Mouse (Mus musculus) frontal cortex, adult (tissue): ENCODE data around the gene Csf2rb.
A peak's percentile ranks its signal among the peaks of the same experiment; 100 is the strongest.
"Not testable (repeated sequence)": the region's sequence is repeated elsewhere in the genome, so short reads cannot be mapped to it uniquely, and the experiment has no call there.

ENCODE experiments used
- ATAC-seq: cut with Nextera tagmentation; 2 replicates; pipeline ENCODE4 v1.9.2; 2017; ENCODE audit warnings: mild to moderate bottlenecking, moderate library complexity, mixed read lengths; ENCODE audit not compliant: low TSS enrichment

Csf2rb gene

GRCm38 (mm10) chr15:78325671-78326339 lies at the start of gene Csf2rb:
Csf2rb (plus strand) TSS chr15:78325752.
- no peak for ATAC-seq

- ATAC-seq = no peak
Measured at GRCm38 (mm10) chr15:78278308-78278707, 47.2 kb upstream of the Csf2rb start.

- no peak for ATAC-seq
Measured at GRCm38 (mm10) chr15:78287941-78288340, 37.6 kb upstream of the Csf2rb start.

- ATAC-seq = not testable (repeated sequence)
Measured at GRCm38 (mm10) chr15:78289775-78290174, 35.8 kb upstream of the Csf2rb start.

GRCm38 (mm10) chr15:78293228-78293627 lies 32.3 kb upstream of the Csf2rb start:
- ATAC-seq = not testable (repeated sequence)

GRCm38 (mm10) chr15:78293716-78294115 lies 31.8 kb upstream of the Csf2rb start:
- no peak for ATAC-seq

GRCm38 (mm10) chr15:78298558-78298957 lies 27.0 kb upstream of the Csf2rb start:
- no peak for ATAC-seq

- no peak for ATAC-seq
Measured at GRCm38 (mm10) chr15:78299641-78300040, 25.9 kb upstream of the Csf2rb start.

GRCm38 (mm10) chr15:78300773-78301172 lies 24.8 kb upstream of the Csf2rb start:
- ATAC-seq = no peak

GRCm38 (mm10) chr15:78302718-78303117 lies 22.8 kb upstream of the Csf2rb start:
- ATAC-seq = no peak

- ATAC-seq = no peak
Measured at GRCm38 (mm10) chr15:78303665-78304233, 21.8 kb upstream of the Csf2rb start.

- ATAC-seq = no peak
Measured at GRCm38 (mm10) chr15:78305341-78305933, 20.1 kb upstream of the Csf2rb start, which contains the start of gene Csf2rb2. Csf2rb2 (minus strand) TSS chr15:78305721.

GRCm38 (mm10) chr15:78309865-78310264 lies 15.7 kb upstream of the Csf2rb start:
- no peak for ATAC-seq

- ATAC-seq = no peak
Measured at GRCm38 (mm10) chr15:78310971-78311370, 14.6 kb upstream of the Csf2rb start.

GRCm38 (mm10) chr15:78312421-78313233 lies 12.9 kb upstream of the Csf2rb start:
- not testable (repeated sequence) for ATAC-seq

- ATAC-seq = not testable (repeated sequence)
Measured at GRCm38 (mm10) chr15:78313659-78314058, 11.9 kb upstream of the Csf2rb start.

- not testable (repeated sequence) for ATAC-seq
Measured at GRCm38 (mm10) chr15:78318338-78319171, 7.0 kb upstream of the Csf2rb start.

- ATAC-seq = peak; percentile 85
Measured at GRCm38 (mm10) chr15:78320825-78321496, 4.6 kb upstream of the Csf2rb start.

GRCm38 (mm10) chr15:78323366-78323765 lies 2.2 kb upstream of the Csf2rb start:
- no peak for ATAC-seq

GRCm38 (mm10) chr15:78324294-78324693 lies 1.3 kb upstream of the Csf2rb start:
- ATAC-seq = no peak

- no peak for ATAC-seq
Measured at GRCm38 (mm10) chr15:78326747-78327146, 1.2 kb downstream of the Csf2rb start.
